ENCODE assay signal across 1 mouse cellular context in the genomic region with DNA sequence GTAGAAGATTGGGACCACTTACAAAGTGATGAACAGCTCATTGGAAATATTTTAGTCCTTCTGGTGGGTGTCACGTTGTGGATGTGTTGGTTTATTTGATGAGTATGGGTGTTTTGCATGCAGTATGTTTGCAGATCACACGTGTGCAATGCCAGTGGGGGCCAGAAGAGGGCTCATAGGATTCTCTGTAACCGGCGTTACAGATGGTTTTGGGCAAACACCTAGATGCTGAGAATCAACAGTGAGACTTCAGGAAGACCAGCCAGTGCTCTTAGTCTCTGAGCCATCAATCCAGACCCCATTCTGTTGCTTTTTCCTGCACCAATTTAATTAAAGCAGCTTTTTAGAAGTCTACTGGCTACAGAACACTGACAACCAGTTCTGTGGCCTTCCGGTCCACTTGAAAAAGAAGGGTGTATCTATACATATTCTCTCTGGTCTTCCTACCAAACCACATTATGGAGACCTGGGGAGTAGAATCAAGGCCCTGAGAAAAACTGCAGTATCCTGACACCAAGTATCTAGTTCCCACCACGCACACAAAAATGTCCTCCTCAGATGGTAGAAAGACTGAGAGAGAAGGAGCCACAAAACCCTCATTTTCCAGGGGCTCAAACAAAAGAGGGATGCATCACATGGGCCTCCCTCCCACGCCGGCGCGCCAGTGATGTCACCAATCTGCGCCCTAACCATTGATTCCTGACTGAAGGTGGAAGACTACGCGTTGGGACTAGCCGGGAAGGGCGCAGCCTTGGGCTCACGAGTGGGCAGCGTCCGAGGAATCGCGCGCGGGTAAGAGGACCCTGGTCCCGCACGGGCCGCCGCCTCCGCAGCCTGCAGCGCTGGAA.
TF ChIP-seq lines count a peak whose summit lies in the region.

Adar (plus strand) TSS at position 664 of the 848 bp plus-strand sequence.

TF ChIP-seq in CH12.LX, 34 proteins besides CTCF, POLR2A, EP300 and RAD21 (continued from another document):
- TF ChIP-seq MYC (IDR thresholded peaks at IDR 0.05; ENCODE audit: low read depth, low read length) (peak; percentile 12), RCOR1 (conservative IDR thresholded peaks at IDR 0.05; ENCODE audit: low read depth, low read length) (no peak), MAFK (IDR thresholded peaks at IDR 0.05; ENCODE audit: insufficient replicate concordance, low read length) (no peak), PAX5 (IDR thresholded peaks at IDR 0.05; ENCODE audit: low read length) (no peak), IRF4 (IDR thresholded peaks at IDR 0.05; ENCODE audit: low read depth, low read length) (no peak), GABPA (IDR thresholded peaks at IDR 0.05; ENCODE audit: insufficient replicate concordance, low read depth, low read length) (no peak; the same call in 1 of the 2 replicates), CHD1 (IDR thresholded peaks at IDR 0.05; ENCODE audit: low read depth, low read length) (no peak), NRF1 (IDR thresholded peaks at IDR 0.05; ENCODE audit: low read depth, low read length) (peak; percentile 53; the same call in 1 of the 2 replicates), JUND (conservative IDR thresholded peaks at IDR 0.05; ENCODE audit: low read depth, low read length) (no peak), BHLHE40 (IDR thresholded peaks at IDR 0.05; ENCODE audit: low read depth, low read length) (peak; percentile 65), SMC3 (IDR thresholded peaks at IDR 0.05; ENCODE audit: low read depth, low read length) (peak; percentile 75), POLR2AphosphoS2 (IDR thresholded peaks at IDR 0.05; ENCODE audit: low read depth, low read length) (no peak), CHD2 (IDR thresholded peaks at IDR 0.05; ENCODE audit: low read length) (no peak), ETS1 (conservative IDR thresholded peaks at IDR 0.05; ENCODE audit: low read depth, low read length) (no peak), USF1 (IDR thresholded peaks at IDR 0.05; ENCODE audit: low read depth, low read length) (peak; percentile 75), KAT2A (IDR thresholded peaks at IDR 0.05; ENCODE audit: insufficient replicate concordance, low read length) (peak; percentile 31; the same call in 1 of the 2 replicates), ZC3H11A (IDR thresholded peaks at IDR 0.05; ENCODE audit: low read depth, low read length) (no peak), E2F4 (IDR thresholded peaks at IDR 0.05; ENCODE audit: insufficient replicate concordance, low read depth, low read length) (no peak), MEF2A (IDR thresholded peaks at IDR 0.05; ENCODE audit: borderline replicate concordance, low read depth, low read length) (no peak), JUN (IDR thresholded peaks at IDR 0.05; ENCODE audit: insufficient read depth, low read depth, low read length) (no peak), HCFC1 (IDR thresholded peaks at IDR 0.05; ENCODE audit: low read depth, low read length) (peak; percentile 83), ZKSCAN1 (IDR thresholded peaks at IDR 0.05; ENCODE audit: borderline replicate concordance, low read depth, low read length) (no peak)
TF ChIP-seq in CH12.LX: peak in this region for 16.
